Mouse (Mus musculus): ENCODE data around the gene Ooep.
"Not testable (repeated sequence)": the region's sequence is repeated elsewhere in the genome, so short reads cannot be mapped to it uniquely, and the experiment has no call there.

The Ooep gene

GRCm38 (mm10) chr9:78367959-78368358 is 10.6 kb downstream of the Ooep start, which contains the start of gene Dppa5a:
TSS of gene Dppa5a (minus strand) at chr9:78368177.
- not testable (repeated sequence) for DNase-seq (ENCODE audit: low spot score)

- no peak for DNase-seq (ENCODE audit: low spot score)
Observed at GRCm38 (mm10) chr9:78365850-78366544, 12.5 kb downstream of the Ooep start.

- no peak for DNase-seq (ENCODE audit: low spot score)
Observed at GRCm38 (mm10) chr9:78364701-78365100, 13.8 kb downstream of the Ooep start.

- DNase-seq (ENCODE audit: low spot score), result no peak
Observed at GRCm38 (mm10) chr9:78363374-78363773, 15.2 kb downstream of the Ooep start.

- DNase-seq (ENCODE audit: low spot score), result no peak
Observed at GRCm38 (mm10) chr9:78360484-78360872, 18.0 kb downstream of the Ooep start.

GRCm38 (mm10) chr9:78359750-78360483 is 18.6 kb downstream of the Ooep start:
- no peak for DNase-seq (ENCODE audit: low spot score)

GRCm38 (mm10) chr9:78358053-78358452 is 20.5 kb downstream of the Ooep start:
- peak; percentile 22 for DNase-seq (ENCODE audit: low spot score)

- DNase-seq (ENCODE audit: low spot score), result no peak
Observed at GRCm38 (mm10) chr9:78355611-78356010, 22.9 kb downstream of the Ooep start, which contains the start of gene Gsta2. TSS of gene Gsta2 (minus strand) at chr9:78355788.

- no peak for DNase-seq (ENCODE audit: low spot score)
Observed at GRCm38 (mm10) chr9:78354665-78355578, 23.6 kb downstream of the Ooep start.

- no peak for DNase-seq (ENCODE audit: low spot score)
Observed at GRCm38 (mm10) chr9:78351504-78352220, 26.9 kb downstream of the Ooep start.

- not testable (repeated sequence) for DNase-seq (ENCODE audit: low spot score)
Observed at GRCm38 (mm10) chr9:78350007-78350406, 28.5 kb downstream of the Ooep start.

GRCm38 (mm10) chr9:78349141-78349540 is 29.4 kb downstream of the Ooep start:
- DNase-seq (ENCODE audit: low spot score), result not testable (repeated sequence)

GRCm38 (mm10) chr9:78348206-78349004 is 30.1 kb downstream of the Ooep start:
- DNase-seq (ENCODE audit: low spot score), result not testable (repeated sequence)

GRCm38 (mm10) chr9:78347004-78347403 is 31.5 kb downstream of the Ooep start:
- no peak for DNase-seq (ENCODE audit: low spot score)

GRCm38 (mm10) chr9:78345235-78345634 is 33.3 kb downstream of the Ooep start:
- DNase-seq (ENCODE audit: low spot score), result not testable (repeated sequence)

GRCm38 (mm10) chr9:78343055-78343454 is 35.5 kb downstream of the Ooep start:
- not testable (repeated sequence) for DNase-seq (ENCODE audit: low spot score)

- not testable (repeated sequence) for DNase-seq (ENCODE audit: low spot score)
Observed at GRCm38 (mm10) chr9:78342494-78342893, 36.0 kb downstream of the Ooep start.

- DNase-seq (ENCODE audit: low spot score), result peak; percentile 9
Observed at GRCm38 (mm10) chr9:78340324-78340723, 38.2 kb downstream of the Ooep start.

- DNase-seq (ENCODE audit: low spot score), result not testable (repeated sequence)
Observed at GRCm38 (mm10) chr9:78337050-78337449, 41.5 kb downstream of the Ooep start.

GRCm38 (mm10) chr9:78327289-78327688 is 51.2 kb downstream of the Ooep start, which contains the start of gene Omt2b:
TSS of gene Omt2b (plus strand) at chr9:78327589.
- DNase-seq (ENCODE audit: low spot score), result not testable (repeated sequence)
